Mouse (Mus musculus): ENCODE data around the gene Kmt2e. TPM values are rescaled to one million over a fixed set of nuclear protein-coding genes. Genes with fewer than 3 reads are reported as not detected.
A peak's percentile ranks its signal among the peaks of the same experiment; 100 is the strongest.

Kmt2e gene
- polyA plus RNA-seq, 1 experiment from 2014 or later = 63.4 TPM

DNA sequence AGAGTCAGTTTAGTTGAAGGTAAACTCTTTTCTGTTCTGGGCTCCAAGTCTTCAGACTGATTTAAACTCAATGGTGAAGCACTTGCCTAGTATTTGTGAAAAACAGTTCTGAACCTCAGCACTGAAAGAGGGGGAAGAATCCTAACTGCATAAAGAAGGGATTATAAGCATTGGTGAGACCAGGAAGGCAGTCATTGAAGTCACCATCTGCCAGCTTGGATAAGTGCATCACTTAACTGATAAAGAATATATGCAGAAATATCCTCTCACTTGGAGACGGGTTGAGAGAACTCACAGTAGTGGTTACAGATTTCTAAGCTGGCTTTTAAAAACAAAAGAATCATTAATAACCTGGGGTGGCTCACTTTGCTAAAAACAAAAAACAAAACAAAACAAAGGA, 6.7 kb upstream of the Kmt2e start:
- H3K27me3 ChIP-seq (ENCODE audit: control insufficient read depth, insufficient read depth, low read length) = no peaks in the 10 kb centered on the region
- H3K36me3 ChIP-seq (ENCODE audit: control insufficient read depth, insufficient read depth, low read length) = peaks cover 46% of the 10 kb centered on the region
- no peak overlapping the region for H3K9ac ChIP-seq (ENCODE audit: low read length)
- no peak for ATAC-seq (ENCODE audit: insufficient number of reproducible peaks, insufficient read depth, low FRiP score, low read depth)
- no peak overlapping the region for H3K27ac ChIP-seq (replicated peaks in 1 of 2; ENCODE audit: control insufficient read depth in 1 of 2, insufficient read depth in 1 of 2, low read depth in 2 of 2, low read length in 2 of 2)
- 0 out of 2 replicates have a peak overlapping the region, but pooled peaks have one; percentile 97 for H3K4me2 ChIP-seq (ENCODE audit: low read length)
- peaks cover 2 to 42% of the 10 kb centered on the region in 2 experiments for H3K4me1 ChIP-seq (ENCODE audit: control insufficient read depth in 2 of 2, insufficient read depth in 2 of 2, low read length in 2 of 2)
- no peaks in the 10 kb centered on the region for H3K9me3 ChIP-seq (ENCODE audit: control insufficient read depth, low read length)
- WGBS = 11% methylated on average over 1 of the region's 1 CpGs
- H3K4me3 ChIP-seq (ENCODE audit: control insufficient read depth in 1 of 2, insufficient read depth in 1 of 2, low read depth in 1 of 2, low read length in 2 of 2) = no peak overlapping the region

DNA sequence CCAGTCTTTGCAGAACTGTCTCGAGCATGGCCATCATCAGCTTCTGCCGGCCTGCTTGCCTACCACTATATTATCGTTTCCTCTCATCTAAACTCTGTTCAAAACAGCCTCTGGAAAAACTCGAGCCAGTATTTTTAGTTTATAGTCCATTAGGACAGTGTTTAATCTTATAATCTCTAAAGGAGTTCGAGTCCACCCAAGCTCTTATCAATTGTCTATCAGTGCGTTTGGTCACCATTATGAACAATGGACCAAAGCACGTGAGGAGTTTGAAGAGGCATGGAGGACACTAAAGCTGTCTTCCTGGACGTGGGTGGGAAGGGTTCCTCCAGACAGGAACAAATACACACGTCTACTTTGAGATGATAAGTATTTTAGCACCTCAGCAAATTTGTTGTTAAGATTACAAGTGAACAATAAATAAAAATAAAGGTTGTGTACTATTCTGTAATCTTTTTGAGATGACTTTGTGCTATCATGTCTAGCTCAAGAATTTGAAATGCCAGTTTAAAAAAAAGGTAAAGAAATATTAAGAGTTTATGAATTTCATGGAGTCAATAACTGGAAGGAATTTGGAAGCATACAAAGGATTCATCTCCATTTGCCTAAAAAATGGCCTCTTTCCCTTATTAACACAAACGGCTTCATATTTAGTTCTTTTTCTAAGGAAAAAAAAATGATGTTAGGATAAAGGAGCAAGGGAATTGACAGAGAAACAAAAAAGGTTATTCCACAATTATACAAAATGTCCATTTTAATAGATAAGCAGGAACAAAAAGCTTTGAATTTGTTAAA, 3.0 kb upstream of the Kmt2e start:
- H3K9ac ChIP-seq (ENCODE audit: low read length) = peak overlapping the region; percentile 100
- H3K27me3 ChIP-seq (ENCODE audit: control insufficient read depth, insufficient read depth, low read length) = no peaks in the 10 kb centered on the region
- ATAC-seq (ENCODE audit: insufficient number of reproducible peaks, insufficient read depth, low FRiP score, low read depth) = no peak
- peak overlapping the region; percentile 97 for H3K4me2 ChIP-seq (ENCODE audit: low read length)
- peaks cover 2 to 32% of the 10 kb centered on the region in 2 experiments for H3K4me1 ChIP-seq (ENCODE audit: control insufficient read depth in 2 of 2, insufficient read depth in 2 of 2, low read length in 2 of 2)
- WGBS = 7% methylated on average over 10 of the region's 10 CpGs
- no peak overlapping the region; a peak in 1 of 4 replicates for H3K27ac ChIP-seq (replicated peaks in 1 of 2; ENCODE audit: control insufficient read depth in 1 of 2, insufficient read depth in 1 of 2, low read depth in 2 of 2, low read length in 2 of 2)
- no peaks in the 10 kb centered on the region for H3K9me3 ChIP-seq (ENCODE audit: control insufficient read depth, low read length)
- H3K36me3 ChIP-seq (ENCODE audit: control insufficient read depth, insufficient read depth, low read length) = peaks cover 11% of the 10 kb centered on the region
- H3K4me3 ChIP-seq (ENCODE audit: control insufficient read depth in 1 of 2, insufficient read depth in 1 of 2, low read depth in 1 of 2, low read length in 2 of 2) = peak overlapping the region; percentile 33 to 67; a peak in 3 of 4 replicates

DNA sequence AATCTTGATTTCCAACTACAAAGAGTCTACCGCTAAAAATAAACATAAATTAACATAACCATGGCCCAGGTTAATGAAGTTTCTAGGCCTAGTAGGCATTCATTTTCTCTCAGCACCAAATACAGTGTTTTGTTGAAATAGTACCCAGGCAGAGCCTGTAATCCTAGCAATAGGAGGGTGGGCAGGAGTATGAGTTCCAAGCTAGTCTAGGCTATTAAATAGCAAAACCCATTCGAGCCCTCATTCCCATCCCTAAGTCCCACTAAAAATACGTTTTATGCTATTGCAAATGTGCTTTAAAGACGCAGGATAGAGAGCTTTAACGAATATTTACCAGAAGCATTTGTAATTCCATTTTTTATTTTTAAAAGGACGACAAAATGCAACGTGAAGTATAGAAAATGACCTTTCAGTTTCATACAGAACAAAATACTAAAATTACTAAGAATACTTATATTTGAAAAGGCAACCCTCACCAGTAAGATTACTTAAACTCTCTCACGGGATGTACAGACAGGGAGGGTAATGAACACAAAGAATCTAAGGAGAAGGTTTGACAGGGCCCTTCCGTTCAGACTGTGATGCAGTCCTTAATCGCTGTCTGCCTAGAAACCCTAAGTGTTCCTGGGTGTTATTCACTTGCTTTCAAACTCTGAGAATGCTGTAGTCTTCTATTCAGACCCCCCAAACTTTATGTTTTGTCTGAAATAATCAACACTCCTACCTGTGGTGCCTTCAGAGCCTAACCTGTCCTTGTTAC, 2.1 kb upstream of the Kmt2e start:
- ATAC-seq (ENCODE audit: insufficient number of reproducible peaks, insufficient read depth, low FRiP score, low read depth) = no peak

DNA sequence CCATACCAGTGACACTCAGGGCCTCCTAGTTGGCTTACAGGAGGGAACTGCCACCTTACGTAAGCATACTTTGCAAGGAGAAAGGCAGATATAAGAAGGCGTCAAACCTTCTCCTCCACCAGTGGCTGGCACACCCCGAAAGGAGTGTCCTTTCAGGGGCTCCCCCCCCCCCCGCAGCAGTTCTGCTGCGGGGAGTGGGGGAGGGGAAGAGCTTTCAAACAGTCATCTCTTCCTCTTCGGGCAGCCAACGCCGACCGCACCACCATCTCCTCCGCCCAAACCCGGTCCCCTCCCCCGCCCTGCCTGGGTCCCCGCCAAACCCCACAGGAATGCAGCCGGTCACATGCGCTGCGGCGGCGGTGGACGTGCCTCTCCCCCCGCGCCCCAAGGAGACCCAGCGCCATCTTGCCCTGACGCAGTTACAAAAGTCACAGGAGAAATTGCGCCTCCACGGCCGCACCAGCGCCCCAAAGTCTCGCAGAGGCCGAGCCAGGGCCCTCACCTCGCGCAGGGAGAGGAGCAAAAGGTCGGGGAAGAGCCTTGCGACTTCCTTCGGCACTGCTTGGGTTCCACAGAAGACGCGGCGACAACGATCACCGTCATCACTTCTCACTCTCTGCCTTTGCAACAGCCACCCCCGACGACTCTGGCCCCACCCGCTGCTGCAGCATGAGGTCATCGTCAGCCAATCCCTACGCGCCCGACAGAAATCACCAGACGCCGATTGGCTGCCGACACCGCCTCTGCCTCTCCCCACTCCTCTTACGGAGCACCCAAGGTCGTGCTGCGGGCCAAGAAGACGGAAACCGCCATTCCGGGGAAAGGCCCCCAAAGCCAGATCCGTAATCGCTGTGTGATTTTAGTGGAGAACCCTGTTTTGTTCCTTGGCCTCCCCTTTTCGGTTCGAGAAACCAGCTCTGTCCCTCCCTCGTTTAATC, 1.3 kb upstream of the Kmt2e start:
- Histone ChIP-seq H3K9me3 (ENCODE audit: control insufficient read depth, low read length) (no peaks in the 10 kb centered on the region), H3K27me3 (ENCODE audit: control insufficient read depth, insufficient read depth, low read length) (no peaks in the 10 kb centered on the region), H3K4me3 (ENCODE audit: control insufficient read depth in 1 of 2, insufficient read depth in 1 of 2, low read depth in 1 of 2, low read length in 2 of 2) (peak overlapping the region; percentile 67 to 93), H3K4me1 (ENCODE audit: control insufficient read depth in 2 of 2, insufficient read depth in 2 of 2, low read length in 2 of 2) (peaks cover 0 to 35% of the 10 kb centered on the region in 2 experiments; a peak in 2 of 4 replicates), H3K9ac (ENCODE audit: low read length) (peak overlapping the region; percentile 100), H3K36me3 (ENCODE audit: control insufficient read depth, insufficient read depth, low read length) (no peaks in the 10 kb centered on the region), H3K27ac (replicated peaks in 1 of 2; ENCODE audit: control insufficient read depth in 1 of 2, insufficient read depth in 1 of 2, low read depth in 2 of 2, low read length in 2 of 2) (peak overlapping the region; percentile 100), H3K4me2 (ENCODE audit: low read length) (peak overlapping the region; percentile 97)
- peak; percentile 89 for ATAC-seq (ENCODE audit: insufficient number of reproducible peaks, insufficient read depth, low FRiP score, low read depth)
- WGBS = 1% methylated on average over 57 of the region's 61 CpGs

More for the DNA sequence above, 2.1 kb upstream of the Kmt2e start:
- peak overlapping the region; percentile 96 to 100 for H3K27ac ChIP-seq (replicated peaks in 1 of 2; ENCODE audit: control insufficient read depth in 1 of 2, insufficient read depth in 1 of 2, low read depth in 2 of 2, low read length in 2 of 2)
- H3K27me3 ChIP-seq (ENCODE audit: control insufficient read depth, insufficient read depth, low read length) = no peaks in the 10 kb centered on the region
- peaks cover 1 to 35% of the 10 kb centered on the region in 2 experiments; a peak in 3 of 4 replicates for H3K4me1 ChIP-seq (ENCODE audit: control insufficient read depth in 2 of 2, insufficient read depth in 2 of 2, low read length in 2 of 2)
- WGBS = 2% methylated on average over 10 of the region's 10 CpGs
- no peaks in the 10 kb centered on the region for H3K9me3 ChIP-seq (ENCODE audit: control insufficient read depth, low read length)
- peaks cover 5% of the 10 kb centered on the region; the same call in 1 of the 2 replicates for H3K36me3 ChIP-seq (ENCODE audit: control insufficient read depth, insufficient read depth, low read length)
- peak overlapping the region; percentile 100 for H3K9ac ChIP-seq (ENCODE audit: low read length)
- H3K4me2 ChIP-seq (ENCODE audit: low read length) = peak overlapping the region; percentile 97
- H3K4me3 ChIP-seq (ENCODE audit: control insufficient read depth in 1 of 2, insufficient read depth in 1 of 2, low read depth in 1 of 2, low read length in 2 of 2) = peak overlapping the region; percentile 67 to 93

DNA sequence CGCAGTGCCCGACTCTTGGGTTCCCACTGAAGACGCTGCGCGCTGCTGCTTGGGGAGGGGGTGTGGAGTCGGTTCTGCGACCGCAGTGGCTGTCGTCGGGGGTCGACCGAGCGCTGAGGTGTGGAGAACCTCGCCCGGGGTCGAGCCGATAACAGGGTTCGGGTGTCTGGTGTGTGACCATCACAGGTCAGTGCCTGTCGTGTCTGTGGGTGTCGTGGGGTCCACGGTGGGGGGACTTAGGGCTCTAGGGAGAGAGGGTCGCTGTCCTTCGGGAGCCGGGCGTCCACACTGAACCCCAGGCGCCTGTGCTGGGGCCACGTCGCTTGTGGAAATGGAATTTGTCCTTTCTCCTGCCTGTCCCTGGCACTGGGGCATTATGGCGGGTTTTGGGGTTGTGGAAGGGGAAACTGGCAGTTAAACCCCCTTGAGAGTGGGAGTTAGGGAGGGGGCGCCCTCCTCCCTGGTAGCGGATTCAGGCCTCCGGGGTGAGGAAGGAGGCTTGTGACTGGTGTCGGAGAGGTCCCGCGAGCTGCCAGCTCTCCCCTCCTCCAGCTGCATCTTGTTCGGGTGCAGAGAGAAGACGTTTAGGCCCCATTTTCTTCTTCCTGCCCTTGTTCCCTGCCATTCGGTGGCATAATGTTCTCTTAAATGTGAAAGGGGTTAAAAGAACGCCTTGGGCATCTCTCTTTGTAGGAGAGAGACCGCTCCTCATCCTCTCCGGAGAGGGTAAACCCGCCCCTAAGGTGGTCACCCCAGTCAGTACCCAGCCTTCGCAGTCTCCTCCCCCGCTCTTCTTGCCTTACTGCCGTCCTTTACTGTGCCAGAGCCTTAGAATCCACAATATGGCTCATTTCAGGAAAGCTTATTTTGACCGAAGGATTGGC, 599 bp downstream of the Kmt2e start:
- ATAC-seq (ENCODE audit: insufficient number of reproducible peaks, insufficient read depth, low FRiP score, low read depth) = 0 out of 2 replicates have a peak, but pooled peaks have one; percentile 1
- Histone ChIP-seq H3K9me3 (ENCODE audit: control insufficient read depth, low read length) (no peaks in the 10 kb centered on the region), H3K4me3 (ENCODE audit: control insufficient read depth in 1 of 2, insufficient read depth in 1 of 2, low read depth in 1 of 2, low read length in 2 of 2) (peak overlapping the region; percentile 67 to 76), H3K4me2 (ENCODE audit: low read length) (peak overlapping the region; percentile 97), H3K4me1 (ENCODE audit: control insufficient read depth in 2 of 2, insufficient read depth in 2 of 2, low read length in 2 of 2) (peaks cover 0 to 27% of the 10 kb centered on the region in 2 experiments; a peak in 2 of 4 replicates), H3K27ac (replicated peaks in 1 of 2; ENCODE audit: control insufficient read depth in 1 of 2, insufficient read depth in 1 of 2, low read depth in 2 of 2, low read length in 2 of 2) (peak overlapping the region; percentile 98 to 100), H3K9ac (ENCODE audit: low read length) (peak overlapping the region; percentile 100), H3K27me3 (ENCODE audit: control insufficient read depth, insufficient read depth, low read length) (no peaks in the 10 kb centered on the region), H3K36me3 (ENCODE audit: control insufficient read depth, insufficient read depth, low read length) (no peaks in the 10 kb centered on the region)
- under 1% methylated on average over 46 of the region's 46 CpGs for WGBS

DNA sequence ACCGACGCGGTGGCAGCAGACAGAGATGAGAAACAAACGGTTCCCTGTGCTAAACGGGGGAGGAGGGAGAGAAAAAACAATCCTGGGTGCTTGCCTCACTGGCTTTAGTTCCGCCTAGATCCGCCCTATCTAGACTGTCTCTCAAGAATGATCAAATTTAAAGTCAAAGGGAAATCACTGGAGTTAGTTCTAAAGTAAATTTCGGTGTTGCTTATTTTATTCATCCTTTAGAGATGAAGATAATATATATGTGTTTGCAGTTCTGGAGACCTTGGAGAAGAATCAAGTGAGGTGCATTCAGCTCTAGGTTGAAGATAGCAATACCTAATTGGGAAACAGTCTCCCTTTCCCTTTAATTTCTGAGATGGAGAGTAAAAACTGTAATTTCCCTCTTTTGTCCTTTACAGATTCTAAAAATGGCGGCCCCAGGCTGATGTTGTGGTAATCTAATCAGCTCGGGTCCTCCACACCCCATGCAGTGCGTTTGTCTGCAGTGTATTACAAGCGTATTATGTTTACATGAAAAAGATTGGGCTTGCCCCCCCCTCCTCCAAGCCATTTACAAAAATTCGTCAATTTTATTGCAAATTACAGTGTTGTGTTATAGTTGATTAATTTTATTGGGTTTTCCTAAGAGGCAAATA, 1.4 kb downstream of the Kmt2e start:
- Histone ChIP-seq H3K9ac (ENCODE audit: low read length) (peak overlapping the region; percentile 100), H3K27ac (replicated peaks in 1 of 2; ENCODE audit: control insufficient read depth in 1 of 2, insufficient read depth in 1 of 2, low read depth in 2 of 2, low read length in 2 of 2) (peak overlapping the region; percentile 98 to 100), H3K36me3 (ENCODE audit: control insufficient read depth, insufficient read depth, low read length) (no peaks in the 10 kb centered on the region), H3K4me1 (ENCODE audit: control insufficient read depth in 2 of 2, insufficient read depth in 2 of 2, low read length in 2 of 2) (peaks cover 0 to 22% of the 10 kb centered on the region in 2 experiments; a peak in 2 of 4 replicates), H3K4me3 (ENCODE audit: control insufficient read depth in 1 of 2, insufficient read depth in 1 of 2, low read depth in 1 of 2, low read length in 2 of 2) (peak overlapping the region; percentile 67 to 76), H3K4me2 (ENCODE audit: low read length) (peak overlapping the region; percentile 97), H3K27me3 (ENCODE audit: control insufficient read depth, insufficient read depth, low read length) (no peaks in the 10 kb centered on the region), H3K9me3 (ENCODE audit: control insufficient read depth, low read length) (no peaks in the 10 kb centered on the region)
- ATAC-seq (ENCODE audit: insufficient number of reproducible peaks, insufficient read depth, low FRiP score, low read depth) = no peak
- 0% methylated on average over 13 of the region's 13 CpGs for WGBS

Measured in heart, embryonic 14.5 days (tissue).